Mouse (Mus musculus) embryonic facial prominence, embryonic 15.5 days (tissue): Measurements from ENCODE around the gene Olfr267. TPM values are rescaled to one million over a fixed set of nuclear protein-coding genes. Genes with fewer than 3 reads are reported as not detected.

Experiments used
- polyA plus RNA-seq: library from polyadenylated mRNA; unstranded; fragments of >200 nt; fragmentation: Nextera tagmentation; extraction: Ambion mirVana; gene quantifications from 2 replicates; pipeline ENCODE4 v1.2.1, GENCODE M21; 2015

The Olfr267 gene
- polyA plus RNA-seq, 1 experiment from 2014 or later, result not detected

Other genes starting within 250 kb of the Olfr267 start
- gene Lpar1, start 233.8 kb downstream of the Olfr267 start, polyA plus RNA-seq, result 90.5 and 91.8 TPM in 2 replicates
- gene Ecpas, start 125.0 kb upstream of the Olfr267 start, polyA plus RNA-seq, result 26.8 and 34.8 TPM in 2 replicates
- gene Zkscan16, start 155.9 kb upstream of the Olfr267 start, polyA plus RNA-seq, result 0.74 and 0.80 TPM in 2 replicates
- 28.1 and 29.3 TPM in 2 replicates for gene Ptgr1, start 199.4 kb upstream of the Olfr267 start, polyA plus RNA-seq
- gene Dnajc25, start 207.3 kb upstream of the Olfr267 start, polyA plus RNA-seq, result 14.2 and 16.2 TPM in 2 replicates
- 17.7 and 23.8 TPM in 2 replicates for gene Gm20503, start 215.5 kb upstream of the Olfr267 start, polyA plus RNA-seq
- 121 and 132 TPM in 2 replicates for gene Gng10, start 247.4 kb upstream of the Olfr267 start, polyA plus RNA-seq